Mouse (Mus musculus) embryo, embryonic 10.5 days (tissue): ENCODE data around the gene Eps8l2.

Experiments
- DNase-seq: peaks from one replicate; pipeline ENCODE4 v3.0.0-alpha.2; 2015; ENCODE audit warnings: low spot score

The Eps8l2 gene

DNA sequence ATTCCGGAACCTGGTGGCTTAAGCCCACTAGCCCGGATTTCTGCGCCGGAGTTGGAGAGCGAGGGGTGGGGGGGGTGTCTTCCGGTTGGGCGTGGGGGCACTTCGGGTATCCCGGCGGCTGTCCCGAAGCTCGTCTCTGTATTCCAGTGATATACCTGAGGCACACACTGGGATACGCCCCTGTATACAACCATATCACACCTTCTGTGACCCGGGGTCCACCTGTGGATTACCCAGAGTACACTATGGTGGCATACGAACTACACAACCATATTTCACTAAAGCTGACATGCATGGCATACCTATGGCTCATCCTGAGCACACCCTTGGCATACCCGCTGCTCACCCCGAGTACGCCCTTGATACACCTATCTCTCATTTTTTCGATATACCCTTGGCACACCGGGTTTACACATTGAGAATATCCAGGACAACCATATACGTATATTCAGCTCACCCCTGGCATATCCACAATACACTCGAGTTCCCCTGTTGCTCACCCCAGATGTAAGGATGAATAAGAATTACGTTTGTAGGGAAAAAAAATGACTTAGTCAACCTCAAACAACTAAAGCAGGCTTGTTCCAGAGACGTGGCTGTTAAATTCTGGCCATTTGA lies 10.2 kb upstream of the Eps8l2 start:
- no peak for DNase-seq

DNA sequence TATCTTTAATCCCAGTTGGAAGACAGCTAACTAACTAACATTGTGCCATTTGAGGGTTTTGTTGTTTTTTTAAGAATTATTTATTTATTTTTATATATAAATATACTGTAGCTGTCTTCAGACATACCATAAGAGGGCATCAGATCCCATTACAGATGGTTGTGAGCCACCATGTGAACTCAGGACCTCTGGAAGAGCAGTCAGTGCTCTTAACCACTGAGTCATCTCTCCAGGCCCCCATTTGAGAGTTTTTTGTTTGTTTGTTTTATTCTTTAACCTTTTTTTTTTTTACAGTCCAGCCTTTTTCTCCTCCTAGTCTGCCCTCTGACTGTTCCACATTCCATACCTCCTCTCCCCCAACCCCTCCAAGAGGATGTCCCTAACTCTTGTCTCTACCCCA lies 8.0 kb upstream of the Eps8l2 start:
- no peak for DNase-seq

DNA sequence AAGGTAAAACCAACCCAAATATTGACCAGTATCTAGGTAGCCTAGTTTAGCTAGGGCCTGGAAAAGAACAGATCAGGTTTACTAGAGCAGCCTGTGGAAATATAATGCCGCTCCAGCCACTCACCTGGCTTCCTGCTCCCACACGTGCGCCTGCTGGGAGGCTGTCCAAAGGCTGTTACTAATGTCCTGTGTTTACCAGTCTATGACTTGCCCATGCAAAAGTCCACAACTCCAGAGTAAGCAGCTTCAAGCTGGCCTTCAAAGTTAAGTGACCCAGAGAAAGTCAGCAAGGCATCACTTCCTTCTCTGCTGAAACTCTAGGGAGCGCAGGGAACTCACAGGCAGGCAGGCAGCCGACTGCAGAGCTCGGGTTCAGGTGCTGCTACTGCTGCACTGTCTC lies 6.7 kb upstream of the Eps8l2 start:
- no peak for DNase-seq

- no peak for DNase-seq
These were observed 3.6 kb upstream of the Eps8l2 start for GRCm38 (mm10) chr7:141335044-141335579.

- no peak for DNase-seq
These were observed 3.0 kb upstream of the Eps8l2 start for GRCm38 (mm10) chr7:141335682-141336081.

DNA sequence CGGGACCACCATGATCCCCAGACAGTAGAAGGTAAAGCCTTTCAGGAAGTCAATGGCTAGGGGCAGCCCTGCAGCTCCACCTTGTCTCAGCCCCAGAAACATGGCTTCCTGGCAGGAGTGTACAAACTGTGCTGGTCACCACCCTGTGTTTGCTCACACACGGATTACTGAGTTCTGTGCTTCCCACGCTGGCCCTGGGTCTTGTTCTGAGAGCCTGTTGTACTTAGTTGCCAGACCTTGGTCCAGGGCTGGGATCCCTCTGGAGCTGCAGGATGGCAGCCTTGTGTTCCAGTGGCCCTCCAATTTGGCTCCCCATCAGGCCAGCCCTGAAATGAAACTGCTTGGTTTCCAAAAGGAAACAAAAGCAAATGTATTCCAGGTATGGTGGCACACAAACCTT lies 2.4 kb upstream of the Eps8l2 start:
- DNase-seq: no peak

GRCm38 (mm10) chr7:141337716-141338416 lies 814 bp upstream of the Eps8l2 start:
- no peak for DNase-seq

- no peak for DNase-seq
These were observed 688 bp downstream of the Eps8l2 start for GRCm38 (mm10) chr7:141339215-141339920.

GRCm38 (mm10) chr7:141340023-141340422 lies 1.3 kb downstream of the Eps8l2 start:
- no peak for DNase-seq

GRCm38 (mm10) chr7:141340476-141340875 lies 1.8 kb downstream of the Eps8l2 start:
- DNase-seq: no peak

- DNase-seq: no peak
These were observed 3.1 kb downstream of the Eps8l2 start for GRCm38 (mm10) chr7:141341689-141342226.

DNA sequence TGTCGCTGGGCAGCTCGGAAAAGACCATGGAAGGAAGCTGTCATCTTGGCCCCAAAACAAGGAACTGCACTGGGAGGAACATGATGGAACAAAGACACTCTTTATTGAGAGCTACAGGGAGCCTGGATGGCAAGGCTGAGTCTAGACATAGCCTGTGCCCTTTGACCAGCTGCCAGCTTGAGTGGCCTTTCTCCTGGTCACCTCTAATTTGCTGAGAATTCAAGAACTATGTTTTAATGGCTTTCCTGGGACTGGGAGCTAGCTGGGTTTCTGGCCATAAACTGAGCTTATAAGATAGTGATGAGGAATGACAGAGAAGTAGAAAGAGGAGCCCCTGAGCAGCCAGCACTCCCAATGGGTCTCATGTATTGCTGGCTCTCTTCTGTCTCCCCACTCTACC lies 4.5 kb downstream of the Eps8l2 start:
- DNase-seq: no peak

DNA sequence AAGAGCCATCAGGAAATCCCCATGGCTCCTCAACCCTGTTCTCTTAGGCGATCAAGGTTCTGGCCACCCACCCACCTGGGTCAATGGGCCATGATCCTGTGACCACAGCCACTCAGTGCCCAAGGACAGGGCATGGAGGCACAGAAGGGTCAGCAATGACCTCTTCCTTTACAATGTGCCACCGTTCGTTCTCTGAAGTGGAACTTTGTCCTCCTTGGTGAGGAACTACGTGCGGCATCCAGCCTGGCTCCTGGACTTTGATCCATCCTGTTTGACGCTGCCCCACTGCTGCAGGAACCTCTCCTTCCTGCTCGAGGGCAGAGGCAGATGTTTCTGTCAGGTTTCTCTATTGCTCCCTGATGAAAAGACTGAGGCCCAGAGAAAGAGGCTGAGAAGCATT lies 5.0 kb downstream of the Eps8l2 start:
- DNase-seq: no peak

DNA sequence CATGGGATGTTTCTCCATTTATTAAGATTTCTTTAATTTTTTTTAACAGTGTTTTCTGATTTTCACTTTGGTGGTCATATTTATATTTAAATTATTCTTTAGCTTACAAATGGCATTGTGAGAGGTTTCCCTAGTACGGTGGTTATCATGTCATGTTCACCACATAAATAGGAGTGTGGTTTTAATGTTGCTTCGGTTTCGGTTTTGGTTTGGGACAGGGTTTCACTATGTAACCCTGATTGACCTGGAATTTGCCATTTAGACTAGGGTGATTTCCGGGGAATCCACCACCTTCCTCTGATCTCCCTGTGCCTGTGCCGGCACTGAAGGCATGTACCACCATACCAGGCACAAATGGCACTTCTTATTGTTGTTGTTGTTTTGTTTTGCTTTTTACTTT lies 6.1 kb downstream of the Eps8l2 start:
- DNase-seq: no peak

GRCm38 (mm10) chr7:141351061-141351460 lies 12.4 kb downstream of the Eps8l2 start:
- DNase-seq: no peak

DNA sequence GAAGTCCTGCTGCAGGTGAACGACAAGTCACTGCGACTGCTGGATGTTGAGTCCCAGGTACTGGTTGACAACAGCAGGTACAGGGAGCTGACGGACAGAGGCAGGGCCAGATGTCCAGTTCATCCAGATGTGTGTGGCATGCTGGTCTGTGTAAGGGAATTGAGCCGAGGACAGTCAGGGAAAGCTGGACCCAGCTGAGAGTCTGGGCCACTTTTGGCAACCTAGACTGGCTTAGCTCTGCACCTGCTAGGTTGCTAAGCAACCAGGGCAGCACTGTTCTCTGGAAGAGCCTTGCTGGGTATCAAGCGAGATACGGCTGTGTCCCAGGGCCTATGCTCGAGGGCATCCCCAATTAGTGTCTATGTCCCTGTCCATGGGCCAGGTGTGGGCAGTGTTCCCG lies 16.4 kb downstream of the Eps8l2 start:
- DNase-seq: no peak

DNA sequence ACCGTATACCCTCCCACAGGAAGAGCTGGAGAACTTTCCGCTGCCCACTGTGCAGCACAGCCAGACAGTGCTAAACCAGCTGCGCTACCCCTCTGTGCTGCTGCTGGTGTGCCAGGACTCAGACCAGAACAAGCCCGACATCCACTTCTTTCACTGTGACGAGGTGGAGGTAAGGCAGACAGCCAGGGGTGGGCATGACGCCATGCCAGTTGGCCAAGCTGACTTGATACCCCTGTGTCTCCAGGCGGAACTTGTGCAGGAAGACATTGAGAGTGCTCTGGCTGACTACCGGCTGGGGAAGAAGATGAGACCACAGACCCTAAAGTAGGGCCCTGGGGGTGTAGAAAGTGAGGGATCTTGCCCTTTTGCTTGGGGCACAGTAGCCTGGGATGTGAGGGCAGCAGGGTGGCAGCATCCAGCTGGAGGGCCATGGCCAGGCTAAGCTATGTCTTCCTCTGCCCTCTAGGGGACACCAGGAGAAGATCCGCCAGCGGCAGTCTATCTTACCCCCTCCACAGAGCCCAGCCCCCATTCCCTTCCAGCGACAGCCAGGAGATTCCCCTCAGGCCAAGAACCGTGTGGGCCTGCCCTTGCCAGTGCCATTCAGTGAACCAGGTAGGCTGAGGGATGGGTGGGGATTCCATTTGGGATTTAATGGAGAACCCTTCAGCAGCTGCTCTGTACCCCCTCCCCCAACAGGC lies 17.1 kb downstream of the Eps8l2 start:
- no peak for DNase-seq

GRCm38 (mm10) chr7:141356971-141357370 lies 18.3 kb downstream of the Eps8l2 start:
- no peak for DNase-seq

- DNase-seq: no peak
These were observed 22.8 kb downstream of the Eps8l2 start for GRCm38 (mm10) chr7:141361510-141361909.

GRCm38 (mm10) chr7:141363106-141363751 lies 24.5 kb downstream of the Eps8l2 start:
- DNase-seq: peak; percentile 87

DNA sequence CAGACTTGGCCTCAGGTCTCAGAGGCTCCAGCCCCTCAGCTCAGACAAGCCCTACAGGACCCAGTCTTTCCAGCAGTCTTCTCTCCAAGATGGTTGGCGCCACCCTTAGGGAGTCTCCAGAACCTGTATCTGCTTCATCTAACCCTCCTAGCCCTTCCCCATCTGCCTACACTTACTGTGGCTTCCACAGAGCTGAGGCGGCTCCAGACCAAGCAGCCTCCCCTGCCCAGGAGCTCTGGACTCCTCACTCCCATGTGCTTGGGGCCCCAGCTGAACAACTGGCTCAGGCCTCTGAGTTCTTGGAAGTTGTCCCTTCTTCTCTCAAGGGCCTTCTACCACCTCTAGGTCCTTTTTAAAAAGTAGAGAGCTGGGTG lies 25.1 kb downstream of the Eps8l2 start:
- no peak for DNase-seq
